Mouse (Mus musculus) cerebral cortex, adult 2 months (tissue): ENCODE results near the gene Ublcp1.

ENCODE experiments used
- WGBS: fragments of 180-500 bp; shearing (Covaris S2); methylation state at CpG from one replicate; pipeline ENCODE4 v1.1.7; 2018; 5-methylcytosine and 5-hydroxymethylcytosine counted together

Gene Ublcp1

DNA sequence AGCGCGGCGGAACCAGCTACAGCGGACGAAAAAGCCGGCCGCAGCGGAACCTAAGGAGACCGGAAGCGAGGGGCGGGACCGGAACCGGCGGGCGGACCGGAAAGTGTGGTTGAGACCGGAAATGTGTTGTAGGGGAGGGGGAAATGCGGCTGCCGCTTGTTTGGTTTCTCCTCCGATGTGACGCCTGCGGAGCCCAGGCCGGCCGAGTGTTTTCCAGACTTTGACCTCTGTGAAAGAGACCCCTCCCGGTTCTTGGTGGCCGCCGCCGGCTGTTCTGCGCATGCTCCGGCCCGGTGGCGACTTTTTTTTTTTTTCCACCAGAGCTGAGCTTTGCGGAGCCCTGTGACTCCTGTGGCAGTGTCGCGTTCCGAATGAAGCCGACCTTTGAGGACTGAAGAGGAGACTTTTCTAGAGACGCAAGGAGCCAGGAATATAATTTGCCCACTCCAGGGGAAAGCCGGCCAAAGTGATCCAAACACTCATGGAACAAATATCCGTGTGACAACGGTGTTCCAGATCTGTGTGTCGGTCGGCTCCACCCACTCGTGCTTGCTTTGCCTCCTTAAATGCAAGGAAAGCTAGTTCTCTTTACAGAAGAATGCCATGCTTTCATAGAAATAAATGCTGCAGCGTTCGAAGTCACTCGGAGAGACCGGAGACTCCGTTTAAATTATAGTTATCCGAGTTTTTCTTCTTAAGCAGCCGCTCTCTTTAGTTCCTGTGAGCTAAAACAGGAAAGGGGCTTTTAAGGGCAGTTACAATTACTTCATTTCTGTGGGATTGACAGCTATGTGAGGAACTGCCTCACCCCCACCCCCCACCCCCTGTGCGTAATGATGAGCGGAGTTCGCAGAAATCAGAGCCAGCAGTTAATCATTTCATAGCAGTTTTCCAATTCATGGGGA is at the start of gene Ublcp1:
TSS of gene Ublcp1 (minus strand) at position 67 of the 905 bp plus-strand sequence.
- under 1% methylated on average over 54 of the region's 54 CpGs for WGBS

- 1% methylated on average over 60 of the region's 61 CpGs for WGBS
These were observed 49.0 kb upstream of the Ublcp1 start for GRCm38 (mm10) chr11:44519096-44519949.

DNA sequence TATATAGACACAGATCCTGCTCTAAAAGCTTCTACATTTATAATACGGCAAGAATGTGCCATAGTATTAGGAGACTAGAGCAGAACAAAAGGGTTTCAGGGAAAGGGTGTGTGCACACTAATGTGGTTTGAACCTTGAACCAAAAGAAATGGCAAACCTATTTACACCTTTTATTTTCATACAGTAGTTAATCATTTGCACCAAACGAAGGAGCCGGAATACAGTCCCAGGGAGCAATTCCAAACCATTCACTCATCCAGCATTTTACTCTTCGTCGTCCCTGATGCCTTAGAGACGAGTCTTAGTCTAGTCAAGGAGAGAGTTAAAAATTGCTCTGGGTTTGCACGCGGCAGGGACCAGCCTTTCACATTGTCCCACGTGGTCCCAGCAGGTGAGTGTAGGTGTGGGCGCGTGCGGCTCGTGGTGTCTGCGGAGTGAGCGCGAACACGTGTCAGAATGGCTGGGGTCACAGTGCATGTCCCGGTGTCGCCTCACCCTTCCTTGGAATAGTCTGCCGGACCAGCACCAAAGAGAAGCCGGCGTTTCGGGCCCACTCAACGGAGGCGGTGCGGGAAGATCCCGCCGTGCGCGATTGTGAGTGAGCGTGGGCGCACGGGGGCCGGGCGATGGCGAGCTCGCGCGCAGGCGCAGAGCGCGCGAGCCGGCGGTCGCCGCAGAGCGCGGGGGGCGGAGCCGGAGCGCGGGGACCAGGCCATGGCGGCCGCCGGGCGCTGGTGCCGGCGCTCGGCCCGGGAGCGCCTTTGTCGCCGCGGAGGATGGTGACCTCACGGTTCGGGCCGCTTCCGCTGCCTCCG is 48.2 kb upstream of the Ublcp1 start, which contains the start of gene Rnf145:
TSS of gene Rnf145 (plus strand) at position 684 of the 815 bp plus-strand sequence.
- under 1% methylated on average over 67 of the region's 70 CpGs for WGBS

- 38% methylated on average over 6 of the region's 6 CpGs for WGBS
These were observed 47.4 kb upstream of the Ublcp1 start for GRCm38 (mm10) chr11:44517561-44518280.

DNA sequence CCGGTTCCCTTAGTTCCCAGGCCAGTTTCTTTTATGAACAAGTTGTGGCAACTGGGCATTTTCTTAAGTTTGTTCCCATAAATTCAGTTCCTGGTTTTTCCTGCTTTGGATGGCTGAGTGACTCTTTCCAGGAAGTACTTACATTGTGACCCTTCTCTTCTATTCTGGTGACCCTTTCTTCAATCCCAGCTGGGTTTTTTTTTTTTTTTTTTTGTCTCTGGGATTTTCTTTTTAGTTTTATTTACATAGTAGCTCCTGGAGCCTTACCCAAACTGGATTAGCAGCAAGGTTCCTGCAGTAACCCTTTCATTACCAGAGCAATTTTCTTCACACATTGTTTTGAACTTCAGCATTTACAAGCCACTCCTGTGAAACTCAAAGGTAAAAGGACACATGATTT is 46.1 kb upstream of the Ublcp1 start:
- 40% methylated on average over 1 of the region's 1 CpGs for WGBS

- WGBS, result 67% methylated on average over 2 of the region's 2 CpGs
These were observed 44.4 kb upstream of the Ublcp1 start for GRCm38 (mm10) chr11:44514666-44515065.

DNA sequence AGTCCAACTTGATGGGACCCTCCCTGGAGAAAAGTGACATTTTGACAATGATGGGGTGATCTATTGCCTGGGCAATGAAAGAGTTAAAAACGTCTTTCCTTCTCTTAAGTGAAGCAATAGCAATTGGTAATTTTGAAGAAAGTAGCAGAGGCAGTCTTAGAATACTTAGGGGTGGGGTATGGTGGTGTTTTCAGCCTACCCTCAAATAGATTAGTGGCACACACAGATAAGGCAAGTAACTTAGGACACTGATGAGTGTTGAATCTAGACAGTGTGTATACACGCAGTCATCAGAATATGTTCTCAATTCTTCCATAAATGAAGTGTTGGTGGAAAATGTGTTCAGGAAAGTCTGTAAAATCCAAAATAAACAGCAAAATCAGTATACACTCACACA is 42.7 kb upstream of the Ublcp1 start:
- WGBS, result 58% methylated on average over 2 of the region's 2 CpGs

DNA sequence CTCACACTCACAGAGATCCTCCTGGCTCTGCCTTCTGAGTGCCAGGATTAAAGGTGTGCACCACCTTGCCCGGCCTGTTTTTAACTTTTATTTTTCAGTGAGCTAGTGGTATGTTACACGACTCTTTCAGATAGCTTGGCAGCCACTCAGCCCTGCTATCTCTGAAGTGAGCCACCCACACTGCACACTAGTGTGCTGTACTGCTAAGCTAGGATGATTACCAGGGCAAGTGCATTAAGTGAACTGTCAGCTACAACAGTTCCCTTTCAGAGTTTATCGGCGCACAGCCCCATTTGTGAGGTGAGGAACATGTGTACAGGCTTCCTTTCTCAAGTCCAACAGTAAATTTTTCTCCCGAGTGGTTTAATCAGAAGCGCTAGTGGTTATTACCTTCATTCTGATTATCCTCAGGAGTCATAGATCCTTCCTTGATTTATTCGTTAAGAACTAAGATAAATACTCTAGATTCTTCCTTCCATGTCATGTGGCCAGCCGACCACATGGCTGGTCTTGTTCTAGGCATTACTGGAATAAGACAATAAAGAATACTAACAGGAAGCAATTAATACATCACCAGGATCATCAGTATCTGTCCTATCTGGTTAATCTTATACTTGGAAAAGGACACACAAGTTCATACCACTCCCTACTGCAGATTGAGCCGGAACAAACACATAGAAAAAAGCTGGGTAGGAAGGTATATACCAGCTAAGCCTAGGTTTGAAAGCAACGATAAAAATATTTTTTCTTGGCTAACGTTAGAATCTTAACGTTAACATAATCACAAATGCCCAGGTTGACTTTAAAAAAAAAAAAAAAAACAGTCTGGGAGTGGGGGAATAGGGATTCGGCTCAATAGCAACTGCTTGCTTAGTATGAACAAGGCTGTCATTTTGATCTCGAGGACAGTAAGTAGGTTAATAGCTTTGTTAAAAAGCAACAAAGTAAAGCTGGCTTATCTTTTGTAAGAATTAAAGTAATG is 42.0 kb upstream of the Ublcp1 start:
- WGBS, result 68% methylated on average over 14 of the region's 14 CpGs

GRCm38 (mm10) chr11:44510371-44510770 is 40.1 kb upstream of the Ublcp1 start:
- WGBS, result 75% methylated on average over 7 of the region's 7 CpGs

DNA sequence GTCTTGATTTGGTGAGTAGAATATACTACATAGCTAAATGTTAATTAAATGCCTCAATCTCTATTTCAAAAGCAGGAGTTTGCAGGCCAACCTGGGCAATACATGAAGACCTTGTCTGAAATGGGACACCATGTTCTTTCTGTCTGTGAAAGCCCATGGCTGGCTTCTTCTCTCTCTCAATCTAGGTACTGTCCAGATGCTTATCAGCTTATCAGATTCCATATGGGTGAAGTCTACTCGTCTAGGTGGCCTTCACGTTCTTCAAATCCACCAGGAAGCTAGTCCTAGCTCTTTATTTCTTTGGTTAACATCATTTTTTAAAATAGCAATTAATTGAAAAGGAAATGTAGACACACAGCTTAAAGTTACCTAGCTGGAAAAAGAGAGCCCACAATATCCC is 39.6 kb upstream of the Ublcp1 start:
- whole genome bisulfite sequencing, result 87% methylated on average over 2 of the region's 2 CpGs

GRCm38 (mm10) chr11:44508876-44509275 is 38.6 kb upstream of the Ublcp1 start:
- WGBS, result 70% methylated on average over 4 of the region's 4 CpGs

- WGBS, result 88% methylated on average over 3 of the region's 3 CpGs
These were observed 34.5 kb upstream of the Ublcp1 start for GRCm38 (mm10) chr11:44504761-44505160.

DNA sequence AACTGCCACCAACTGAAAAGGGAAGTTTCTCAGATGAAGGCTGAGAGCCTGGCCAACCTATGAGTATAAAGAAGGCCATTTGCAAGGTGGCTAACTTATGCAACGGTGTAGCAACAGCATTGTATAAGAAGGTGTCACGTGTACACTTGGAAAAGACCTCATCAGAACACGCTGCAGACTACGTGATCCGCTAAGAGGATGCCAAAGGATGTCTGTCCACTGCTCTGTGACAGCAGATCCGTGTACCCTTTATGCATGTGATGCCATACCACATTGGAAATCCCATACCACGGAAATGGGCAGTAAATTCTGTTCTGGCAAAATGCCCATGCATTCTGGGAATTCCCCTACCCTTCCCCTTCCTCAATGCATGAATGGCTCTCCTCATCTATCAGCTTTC is 33.8 kb upstream of the Ublcp1 start:
- 89% methylated on average over 7 of the region's 7 CpGs for WGBS

GRCm38 (mm10) chr11:44502931-44503330 is 32.6 kb upstream of the Ublcp1 start:
- 42% methylated on average over 5 of the region's 5 CpGs for WGBS

DNA sequence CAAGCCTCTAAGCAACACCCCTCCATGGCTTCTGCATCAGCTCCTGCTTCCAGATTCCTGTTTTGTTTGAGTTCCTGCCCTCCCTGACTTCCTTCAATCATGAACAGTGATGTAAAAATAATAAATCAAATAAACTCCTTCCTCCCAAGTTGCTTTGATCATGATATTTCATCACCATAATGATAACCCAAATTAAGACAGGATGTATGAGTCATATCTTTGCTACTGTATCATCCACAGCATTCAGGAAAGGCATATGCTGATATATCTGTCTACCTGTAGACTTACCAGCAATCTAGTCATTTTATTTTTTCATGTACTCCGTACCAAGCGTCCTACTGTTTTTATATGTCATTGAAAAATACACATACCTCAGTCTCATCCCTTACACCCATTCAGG is 31.2 kb upstream of the Ublcp1 start:
- 77% methylated on average over 2 of the region's 2 CpGs for WGBS

DNA sequence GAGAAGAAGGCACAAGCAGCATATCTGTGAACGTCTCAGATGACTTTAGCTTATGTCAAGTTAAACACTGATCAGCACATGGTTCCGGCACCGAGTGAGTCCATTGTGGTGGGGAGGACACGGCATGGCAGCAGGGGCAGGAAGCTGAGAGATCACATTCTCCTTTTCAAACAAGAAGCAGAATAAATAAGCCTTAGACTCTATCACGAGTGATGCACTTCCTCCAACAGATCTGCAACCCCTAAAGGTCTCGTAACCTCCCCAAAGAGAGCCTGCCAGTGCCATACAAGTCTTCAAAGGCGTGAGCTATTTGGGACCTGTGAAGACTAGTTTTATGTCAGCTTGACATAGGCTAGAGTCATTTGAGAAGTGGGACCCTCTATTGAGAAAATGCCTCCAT is 30.7 kb upstream of the Ublcp1 start:
- WGBS, result 64% methylated on average over 7 of the region's 7 CpGs

- 79% methylated on average over 13 of the region's 13 CpGs for WGBS
These were observed 28.3 kb upstream of the Ublcp1 start for GRCm38 (mm10) chr11:44498412-44499272.

DNA sequence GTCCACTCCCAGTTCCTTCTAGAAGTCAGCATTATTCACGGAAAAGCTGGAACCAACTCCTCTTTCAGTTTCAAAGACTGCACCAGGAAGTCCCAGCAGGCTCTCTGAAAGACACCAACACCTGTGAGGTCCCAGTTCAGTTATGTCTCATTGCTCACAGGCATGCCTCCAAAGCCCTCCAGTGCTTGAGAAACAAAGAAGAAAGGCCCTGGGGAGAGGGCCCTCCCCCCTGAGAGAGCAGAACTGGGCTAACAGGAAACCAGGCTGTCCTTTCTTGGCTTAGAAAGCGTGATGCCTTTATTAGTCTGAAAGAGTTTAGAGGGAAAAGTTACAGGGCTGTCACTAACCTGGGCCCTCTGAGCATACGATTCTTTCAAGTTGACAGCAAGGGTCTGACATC is 25.9 kb upstream of the Ublcp1 start:
- WGBS, result 37% methylated on average over 3 of the region's 3 CpGs
